Mouse (Mus musculus): ENCODE data around the gene Arhgef17.

DNA sequence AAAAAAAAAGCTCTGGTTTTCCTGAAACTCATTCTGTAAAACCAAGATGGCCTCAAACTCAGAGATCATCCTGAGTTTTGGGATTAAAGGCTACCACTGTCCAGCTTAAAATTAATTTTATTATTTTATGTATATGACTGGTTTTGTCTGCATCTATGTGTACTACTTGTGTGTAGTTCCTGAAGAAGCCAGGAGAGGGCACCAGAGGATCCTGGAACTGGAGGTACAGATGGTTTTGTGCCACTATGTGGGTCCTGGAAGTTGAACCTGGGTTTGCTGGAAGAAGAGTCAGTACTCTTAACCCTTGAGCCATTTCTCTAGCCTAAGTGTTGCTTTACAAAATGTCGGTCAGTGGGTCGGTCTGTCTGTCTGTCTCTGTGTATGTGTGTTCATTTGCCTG lies 26.5 kb upstream of the Arhgef17 start:
- TF ChIP-seq CTCF (IDR thresholded peaks at IDR 0.05; ENCODE audit: borderline replicate concordance, insufficient read depth, low read depth, low read length) (no peak), POLR2A (IDR thresholded peaks at IDR 0.05; ENCODE audit: borderline replicate concordance, insufficient read depth, low read length) (no peak)

Data from cerebellum, adult 2 months (tissue).